Mouse (Mus musculus) liver, embryonic 14.5 days (tissue): ENCODE measurements at regions not wholly inside any gene's neighbourhood (a gene's known extent, or its start where the extent isn't known, plus 50 kb on each side); places are given as distances from the start of the nearest gene placed in this dataset.

Experiments used
- CTCF ChIP-seq: IDR thresholded peaks from 2 replicates; pipeline ENCODE4 v1.5.1; 2016; ENCODE audit warnings: antibody characterized with exemption, low read depth, control low read depth
- EP300 ChIP-seq: IDR thresholded peaks from 2 replicates; pipeline ENCODE4 v1.6.1; 2016; ENCODE audit warnings: antibody characterized with exemption, low read depth

DNA sequence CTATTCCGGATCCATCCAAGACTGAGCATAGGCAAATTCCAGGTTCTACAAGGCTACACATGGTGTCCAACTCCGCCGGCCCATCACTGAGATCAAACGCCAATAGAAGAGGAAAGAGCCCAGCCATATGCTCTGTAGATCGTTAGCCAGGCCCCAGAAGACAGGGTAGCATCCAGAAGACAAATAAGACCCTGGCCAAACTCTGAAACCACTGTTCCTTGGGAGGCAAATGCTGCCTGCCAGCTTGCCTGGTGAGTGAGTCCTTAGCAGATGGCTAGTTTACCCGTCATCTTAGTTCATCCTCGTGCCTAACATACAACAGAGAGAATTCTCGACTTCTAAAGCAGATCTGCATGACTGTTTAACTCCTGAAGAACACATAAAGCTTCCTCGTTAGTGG lies 109.4 kb upstream of the Arid2 start:
- TF ChIP-seq CTCF (no peak), EP300 (no peak)
